Mouse (Mus musculus) limb, embryonic 13.5 days (tissue): Measurements from ENCODE around the gene Pdia2. TPM values are rescaled to one million over a fixed set of nuclear protein-coding genes. Genes with fewer than 3 reads are reported as not detected.
A peak's percentile ranks its signal among the peaks of the same experiment; 100 is the strongest.

Experiments used
- ATAC-seq: fragments of 200-750 bp; cut with Nextera tagmentation; 2 replicates; pipeline ENCODE4 v1.8.0; 2017; ENCODE audit warnings: low read depth, moderate number of reproducible peaks, moderate TSS enrichment; ENCODE audit not compliant: low FRiP score
- H3K27ac ChIP-seq: fragments of 300-500 bp; sonication (generic); 2 replicates; pipeline ENCODE4 v1.5.1; 2015; ENCODE audit warnings: inconsistent platforms, mild to moderate bottlenecking, moderate library complexity
- H3K27me3 ChIP-seq: fragments of 300-500 bp; sonication (generic); 2 replicates; pipeline ENCODE4 v1.6.1; 2015; ENCODE audit warnings: mild to moderate bottlenecking, inconsistent platforms
- H3K36me3 ChIP-seq: fragments of 300-500 bp; sonication (generic); 2 replicates; pipeline ENCODE4 v1.6.1; 2015; ENCODE audit warnings: inconsistent platforms, mild to moderate bottlenecking, moderate library complexity
- H3K4me1 ChIP-seq: fragments of 300-500 bp; sonication (generic); 2 replicates; pipeline ENCODE4 v1.6.1; 2015; ENCODE audit warnings: inconsistent platforms
- H3K4me2 ChIP-seq: fragments of 300-500 bp; sonication (generic); replicated peaks from 2 replicates; pipeline ENCODE4 v1.6.1; 2015; ENCODE audit warnings: inconsistent platforms, mild to moderate bottlenecking, moderate library complexity
- H3K4me3 ChIP-seq: fragments of 300-500 bp; sonication (generic); 2 replicates; pipeline ENCODE4 v1.5.1; 2015; ENCODE audit warnings: moderate library complexity, mild to moderate bottlenecking, inconsistent platforms
- H3K9ac ChIP-seq: fragments of 300-500 bp; sonication (generic); 2 replicates; pipeline ENCODE4 v1.6.1; 2015; ENCODE audit warnings: mild to moderate bottlenecking, inconsistent platforms
- H3K9me3 ChIP-seq: fragments of 300-500 bp; sonication (generic); 2 replicates; pipeline ENCODE4 v1.6.1; 2016; ENCODE audit warnings: inconsistent platforms
- WGBS: fragments of 180-500 bp; shearing (Covaris S2); methylation state at CpG from one replicate; pipeline ENCODE4 v1.1.7; 2015; 5-methylcytosine and 5-hydroxymethylcytosine counted together
- polyA plus RNA-seq: library from polyadenylated mRNA; unstranded; fragments of >200 nt; fragmentation: Nextera tagmentation; extraction: Ambion mirVana; gene quantifications from 2 replicates; pipeline ENCODE4 v1.2.1, GENCODE M21; 2015

Pdia2 gene
- polyA plus RNA-seq: 0.25 and 0.91 TPM in 2 replicates

GRCm38 (mm10) chr17:26198892-26199291, at the start of gene Pdia2:
Gene Pdia2 (minus strand): TSS chr17:26199087.
- Histone ChIP-seq H3K27ac (no peak within 1 kb of the TSS), H3K4me2 (0 out of 2 replicates have a peak within 1 kb of the TSS, but pooled peaks have one; percentile 96), H3K36me3 (peaks cover 48% of the 10 kb centered on the region), H3K4me1 (peaks cover 24% of the 10 kb centered on the region), H3K9me3 (no peaks in the 10 kb centered on the region), H3K9ac (no peak within 1 kb of the TSS), H3K4me3 (no peak within 1 kb of the TSS), H3K27me3 (peaks cover 53% of the 10 kb centered on the region)
- 75% methylated on average over 4 of the region's 4 CpGs for WGBS
- ATAC-seq: no peak

- Histone ChIP-seq H3K27ac (peak within 1 kb of the TSS; percentile 72; the same call in 1 of the 2 replicates), H3K9me3 (no peaks in the 10 kb centered on the region), H3K27me3 (0 out of 2 replicates have a peak, but pooled peaks cover 3% of the 10 kb centered on the region), H3K4me3 (peak within 1 kb of the TSS; percentile 76), H3K4me1 (peaks cover 10% of the 10 kb centered on the region), H3K4me2 (peak within 1 kb of the TSS; percentile 81), H3K36me3 (no peaks in the 10 kb centered on the region), H3K9ac (peak within 1 kb of the TSS; percentile 76)
- ATAC-seq: peak; percentile 95
- 7% methylated on average over 33 of the region's 33 CpGs for WGBS
Observed at GRCm38 (mm10) chr17:26244101-26244841, 45.4 kb upstream of the Pdia2 start, which contains the start of gene Fam234a. Gene Fam234a (minus strand): TSS chr17:26244242.

GRCm38 (mm10) chr17:26243471-26244100, 44.7 kb upstream of the Pdia2 start:
- peak; percentile 85 for ATAC-seq
- Histone ChIP-seq H3K9me3 (no peaks in the 10 kb centered on the region), H3K4me2 (peak overlapping the region; percentile 81), H3K36me3 (no peaks in the 10 kb centered on the region), H3K27ac (peak overlapping the region; percentile 72; the same call in 1 of the 2 replicates), H3K27me3 (0 out of 2 replicates have a peak, but pooled peaks cover 3% of the 10 kb centered on the region), H3K4me1 (peaks cover 10% of the 10 kb centered on the region), H3K9ac (peak overlapping the region; percentile 76), H3K4me3 (peak overlapping the region; percentile 76)
- WGBS: under 1% methylated on average over 32 of the region's 32 CpGs

- ATAC-seq: no peak
- no peak overlapping the region for H3K4me2 ChIP-seq
- whole genome bisulfite sequencing: 77% methylated on average over 6 of the region's 6 CpGs
- H3K4me1 ChIP-seq: peaks cover 24% of the 10 kb centered on the region
- H3K9me3 ChIP-seq: no peaks in the 10 kb centered on the region
- no peak overlapping the region for H3K4me3 ChIP-seq
- no peaks in the 10 kb centered on the region for H3K27me3 ChIP-seq
- no peak overlapping the region for H3K27ac ChIP-seq
- no peaks in the 10 kb centered on the region for H3K36me3 ChIP-seq
- H3K9ac ChIP-seq: no peak overlapping the region
Observed at GRCm38 (mm10) chr17:26240990-26241389, 42.1 kb upstream of the Pdia2 start.

- ATAC-seq: no peak
- 89% methylated on average over 6 of the region's 6 CpGs for WGBS
- H3K9ac ChIP-seq: no peak overlapping the region
- no peak overlapping the region for H3K4me2 ChIP-seq
- H3K27me3 ChIP-seq: no peaks in the 10 kb centered on the region
- no peak overlapping the region for H3K4me3 ChIP-seq
- no peaks in the 10 kb centered on the region for H3K36me3 ChIP-seq
- peaks cover 31% of the 10 kb centered on the region for H3K4me1 ChIP-seq
- H3K27ac ChIP-seq: no peak overlapping the region
- no peaks in the 10 kb centered on the region for H3K9me3 ChIP-seq
Observed at GRCm38 (mm10) chr17:26240120-26240790, 41.4 kb upstream of the Pdia2 start.

GRCm38 (mm10) chr17:26239551-26239950, 40.7 kb upstream of the Pdia2 start:
- ATAC-seq: no peak
- 76% methylated on average over 2 of the region's 2 CpGs for WGBS
- H3K36me3 ChIP-seq: no peaks in the 10 kb centered on the region
- no peak overlapping the region for H3K27ac ChIP-seq
- no peak overlapping the region for H3K4me2 ChIP-seq
- no peak overlapping the region for H3K9ac ChIP-seq
- no peak overlapping the region for H3K4me3 ChIP-seq
- H3K27me3 ChIP-seq: no peaks in the 10 kb centered on the region
- H3K9me3 ChIP-seq: no peaks in the 10 kb centered on the region
- H3K4me1 ChIP-seq: peaks cover 35% of the 10 kb centered on the region

GRCm38 (mm10) chr17:26237667-26238066, 38.8 kb upstream of the Pdia2 start:
- 0 out of 2 replicates have a peak, but pooled peaks cover 3% of the 10 kb centered on the region for H3K9me3 ChIP-seq
- WGBS: 73% methylated on average over 10 of the region's 10 CpGs

GRCm38 (mm10) chr17:26235077-26235815, 36.4 kb upstream of the Pdia2 start:
- Histone ChIP-seq H3K36me3 (peaks cover 7% of the 10 kb centered on the region; the same call in 1 of the 2 replicates), H3K9ac (peak overlapping the region; percentile 39; the same call in 1 of the 2 replicates), H3K27me3 (no peaks in the 10 kb centered on the region), H3K4me1 (peaks cover 25% of the 10 kb centered on the region), H3K9me3 (0 out of 2 replicates have a peak, but pooled peaks cover 3% of the 10 kb centered on the region), H3K27ac (peak overlapping the region; percentile 4; the same call in 1 of the 2 replicates), H3K4me2 (peak overlapping the region; percentile 17), H3K4me3 (no peak overlapping the region)
- no peak for ATAC-seq
- 53% methylated on average over 13 of the region's 13 CpGs for WGBS

More at GRCm38 (mm10) chr17:26237667-26238066, 38.8 kb upstream of the Pdia2 start:
- Histone ChIP-seq H3K27me3 (no peaks in the 10 kb centered on the region), H3K4me3 (no peak overlapping the region), H3K4me1 (peaks cover 27% of the 10 kb centered on the region), H3K27ac (no peak overlapping the region), H3K9ac (0 out of 2 replicates have a peak overlapping the region, but pooled peaks have one; percentile 4), H3K4me2 (no peak overlapping the region), H3K36me3 (peaks cover 4% of the 10 kb centered on the region; the same call in 1 of the 2 replicates)
- no peak for ATAC-seq

- H3K4me1 ChIP-seq: peaks cover 25% of the 10 kb centered on the region
- 0 out of 2 replicates have a peak, but pooled peaks cover 3% of the 10 kb centered on the region for H3K9me3 ChIP-seq
- H3K4me2 ChIP-seq: no peak overlapping the region
- H3K36me3 ChIP-seq: peaks cover 7% of the 10 kb centered on the region
- 91% methylated on average over 8 of the region's 8 CpGs for WGBS
- no peaks in the 10 kb centered on the region for H3K27me3 ChIP-seq
- no peak overlapping the region for H3K4me3 ChIP-seq
- H3K9ac ChIP-seq: no peak overlapping the region
- no peak for ATAC-seq
- no peak overlapping the region for H3K27ac ChIP-seq
Observed at GRCm38 (mm10) chr17:26234386-26234785, 35.5 kb upstream of the Pdia2 start.

- ATAC-seq: no peak
- no peak overlapping the region for H3K4me2 ChIP-seq
- no peak overlapping the region for H3K9ac ChIP-seq
- H3K9me3 ChIP-seq: 0 out of 2 replicates have a peak, but pooled peaks cover 3% of the 10 kb centered on the region
- H3K27ac ChIP-seq: no peak overlapping the region
- H3K27me3 ChIP-seq: no peaks in the 10 kb centered on the region
- peaks cover 7% of the 10 kb centered on the region for H3K36me3 ChIP-seq
- 69% methylated on average over 8 of the region's 8 CpGs for WGBS
- no peak overlapping the region for H3K4me3 ChIP-seq
- peaks cover 25% of the 10 kb centered on the region for H3K4me1 ChIP-seq
Observed at GRCm38 (mm10) chr17:26232863-26233262, 34.0 kb upstream of the Pdia2 start.

GRCm38 (mm10) chr17:26231156-26231555, 32.3 kb upstream of the Pdia2 start:
- Histone ChIP-seq H3K27me3 (no peaks in the 10 kb centered on the region), H3K9me3 (0 out of 2 replicates have a peak, but pooled peaks cover 3% of the 10 kb centered on the region), H3K36me3 (peaks cover 7% of the 10 kb centered on the region), H3K27ac (no peak overlapping the region), H3K9ac (no peak overlapping the region), H3K4me3 (no peak overlapping the region), H3K4me1 (peaks cover 13% of the 10 kb centered on the region), H3K4me2 (no peak overlapping the region)
- WGBS: 84% methylated on average over 5 of the region's 5 CpGs
- ATAC-seq: no peak
